Mouse (Mus musculus): ENCODE data around the gene Pear1. TPM values are rescaled to one million over a fixed set of nuclear protein-coding genes. Genes with fewer than 3 reads are reported as not detected.

Gene Pear1
- total RNA-seq, 2 experiments from 2014 or later: 7.6 TPM

DNA sequence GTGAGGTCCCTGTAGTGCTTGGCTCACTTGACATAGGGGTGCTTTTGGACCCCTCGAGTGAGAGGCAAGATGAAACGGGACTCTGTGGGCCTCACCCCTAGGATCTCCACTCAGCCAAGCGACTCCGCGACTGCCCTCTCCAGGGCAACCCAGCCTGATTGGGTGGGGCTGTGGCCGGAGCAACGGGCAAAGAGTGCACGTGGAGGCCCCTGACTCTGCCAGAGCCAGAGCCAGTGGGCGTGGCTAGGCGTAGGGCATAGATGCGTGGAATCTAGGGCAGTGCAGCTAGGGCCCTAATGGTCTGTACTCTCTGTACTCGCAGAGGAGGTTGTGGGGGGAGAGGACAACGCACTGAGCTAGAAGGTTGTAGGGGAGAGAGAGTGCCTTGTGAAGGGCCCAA, 75.7 kb downstream of the Pear1 start, which contains the start of gene Lrrc71:
Gene Lrrc71 (minus strand): TSS at position 195 of the 400 bp plus-strand sequence.
- no peak for DNase-seq (ENCODE audit: extremely low spot score in 1 of 2, low spot score in 2 of 2)
- intact Hi-C loops (cut with DNase I): no loop called here

DNA sequence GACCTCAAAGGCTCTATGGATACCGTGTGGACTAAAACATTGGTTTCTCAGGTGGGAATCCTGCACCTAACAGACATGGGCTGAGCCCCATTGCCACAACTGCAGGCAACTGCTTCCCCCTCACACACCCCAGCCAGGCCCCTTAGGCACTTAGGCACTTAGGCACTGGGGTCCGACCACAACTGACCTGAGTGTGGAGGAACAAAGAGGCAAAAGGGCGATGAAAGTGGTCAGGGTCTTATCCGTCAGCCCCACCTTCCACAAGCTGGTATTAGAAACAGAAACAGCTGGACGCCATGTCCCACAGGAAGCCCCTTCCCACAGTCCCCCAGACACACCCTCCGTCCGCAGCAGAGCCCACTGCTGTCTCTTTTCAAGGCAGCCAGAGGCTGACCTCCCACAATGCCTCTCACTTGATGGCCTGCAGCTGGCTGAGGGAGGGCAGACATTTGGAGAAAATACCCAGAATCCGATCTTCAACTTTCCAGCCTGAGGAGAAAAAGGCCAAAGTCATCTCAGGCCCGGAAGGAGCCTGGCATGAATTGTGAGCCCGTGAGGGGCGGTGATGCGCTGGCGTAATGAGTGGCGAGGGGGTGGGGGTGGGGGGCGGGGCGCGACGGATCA, 79.0 kb downstream of the Pear1 start:
- intact Hi-C loops (cut with DNase I): no loop called here
- no peak for DNase-seq (ENCODE audit: extremely low spot score in 1 of 2, low spot score in 2 of 2)

DNA sequence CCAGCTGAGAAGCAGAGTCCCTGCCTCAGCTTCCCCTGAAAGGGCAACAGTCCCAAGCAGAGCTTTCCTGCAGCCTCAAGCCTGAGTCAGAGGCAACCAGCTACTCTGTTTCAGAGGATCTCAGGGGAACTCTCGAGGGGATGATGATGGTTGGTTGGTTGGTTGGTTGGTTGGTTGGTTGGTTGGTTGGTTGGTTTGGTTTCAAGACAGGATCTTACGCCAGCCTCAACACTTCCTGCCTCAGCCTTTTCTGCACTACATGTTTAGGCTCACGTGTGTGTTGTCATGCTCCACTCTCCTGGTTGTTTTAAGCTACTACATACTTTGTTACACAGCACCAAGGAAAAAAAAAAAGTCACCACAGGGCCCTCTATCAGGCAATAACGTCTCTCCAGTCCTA, 80.2 kb downstream of the Pear1 start:
- intact Hi-C loops (cut with DNase I): no loop called here
- DNase-seq (ENCODE audit: extremely low spot score in 1 of 2, low spot score in 2 of 2): no peak

DNA sequence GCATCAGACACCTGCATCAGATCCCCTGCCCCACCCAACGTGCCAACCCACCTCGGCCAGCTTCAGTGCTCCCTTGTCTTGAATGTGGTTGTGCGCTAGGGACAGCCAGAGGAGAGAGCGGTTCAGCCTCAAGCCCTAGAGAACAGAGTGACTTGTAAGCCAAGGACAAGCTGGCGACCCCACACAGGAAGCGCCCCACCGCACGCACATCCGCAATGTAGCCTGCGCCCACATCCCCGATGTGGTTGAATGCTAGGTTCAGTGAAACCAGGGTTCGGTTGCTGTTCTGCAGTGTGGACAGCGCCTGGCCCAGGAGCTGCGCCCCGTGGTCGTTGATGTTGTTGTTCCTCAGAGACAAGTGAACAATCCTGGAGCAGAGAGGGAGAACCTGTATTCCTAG, 81.4 kb downstream of the Pear1 start:
- no peak for DNase-seq (ENCODE audit: extremely low spot score in 1 of 2, low spot score in 2 of 2)

DNA sequence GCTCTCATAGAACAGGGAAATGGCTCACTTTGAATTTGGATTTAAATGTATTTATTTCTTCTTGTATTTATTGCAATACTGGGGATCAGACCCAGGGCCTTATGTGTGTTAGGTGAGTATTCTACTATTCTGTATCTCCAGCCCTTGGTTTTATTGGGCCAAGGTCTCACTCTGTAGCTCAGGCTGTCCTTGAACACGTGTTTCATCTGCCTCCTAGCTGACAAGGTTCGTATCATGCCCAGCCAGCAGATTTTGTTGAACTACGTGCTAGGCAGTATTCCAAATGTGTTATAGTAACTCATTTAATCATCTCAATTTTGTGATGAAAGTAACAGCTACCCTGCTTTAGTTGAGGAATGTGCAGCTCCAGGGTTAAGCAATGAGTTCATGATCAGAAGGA, 82.1 kb downstream of the Pear1 start:
- no peak for DNase-seq (ENCODE audit: extremely low spot score in 1 of 2, low spot score in 2 of 2)
- intact Hi-C loops (cut with DNase I): no loop called here

More for the DNA sequence above, 81.4 kb downstream of the Pear1 start:
- intact Hi-C loops (cut with DNase I): no loop called here

DNA sequence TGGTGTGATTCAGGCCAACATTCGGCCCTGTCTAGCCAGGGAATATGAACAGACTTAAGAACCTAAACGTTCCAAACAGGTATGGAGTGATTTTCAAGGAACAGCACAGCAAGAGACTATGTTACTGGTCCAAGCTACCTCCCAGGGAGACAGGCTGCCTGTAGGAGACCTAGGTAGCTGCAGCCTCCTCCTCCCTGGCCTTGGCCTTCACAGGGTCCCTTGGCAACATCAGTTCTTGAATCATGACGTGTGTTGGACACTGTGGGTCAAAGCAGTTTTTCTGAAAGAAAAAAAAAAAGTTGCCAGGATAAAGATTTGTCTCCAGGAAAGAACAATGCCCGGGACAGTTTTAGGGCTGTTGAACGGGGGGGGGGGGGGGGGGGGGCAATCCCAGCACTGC, 85.2 kb downstream of the Pear1 start:
- no peak for DNase-seq (ENCODE audit: extremely low spot score in 1 of 2, low spot score in 2 of 2)
- intact Hi-C loops (cut with DNase I): no loop called here

DNA sequence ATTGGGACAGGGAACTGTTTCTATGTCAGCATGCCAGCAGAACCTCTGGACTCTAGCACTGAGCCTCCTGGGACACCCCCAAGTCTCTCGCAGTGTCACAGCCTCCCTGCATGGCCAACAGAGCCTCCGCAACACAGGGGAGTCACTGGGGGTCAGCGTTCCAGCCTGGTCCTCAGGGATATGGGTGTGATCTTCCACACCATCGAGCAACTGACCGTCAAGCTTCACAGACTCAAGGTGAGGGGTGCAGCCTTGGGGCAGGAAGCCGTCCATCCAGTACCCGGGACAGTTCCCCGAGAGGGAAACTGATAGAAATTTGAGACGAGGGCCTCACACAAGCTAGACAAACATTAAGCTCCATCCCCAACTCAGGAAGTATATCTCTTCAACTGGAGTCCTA, 88.8 kb downstream of the Pear1 start:
- intact Hi-C loops (cut with DNase I): no loop called here
- DNase-seq (ENCODE audit: extremely low spot score in 1 of 2, low spot score in 2 of 2): no peak

DNA sequence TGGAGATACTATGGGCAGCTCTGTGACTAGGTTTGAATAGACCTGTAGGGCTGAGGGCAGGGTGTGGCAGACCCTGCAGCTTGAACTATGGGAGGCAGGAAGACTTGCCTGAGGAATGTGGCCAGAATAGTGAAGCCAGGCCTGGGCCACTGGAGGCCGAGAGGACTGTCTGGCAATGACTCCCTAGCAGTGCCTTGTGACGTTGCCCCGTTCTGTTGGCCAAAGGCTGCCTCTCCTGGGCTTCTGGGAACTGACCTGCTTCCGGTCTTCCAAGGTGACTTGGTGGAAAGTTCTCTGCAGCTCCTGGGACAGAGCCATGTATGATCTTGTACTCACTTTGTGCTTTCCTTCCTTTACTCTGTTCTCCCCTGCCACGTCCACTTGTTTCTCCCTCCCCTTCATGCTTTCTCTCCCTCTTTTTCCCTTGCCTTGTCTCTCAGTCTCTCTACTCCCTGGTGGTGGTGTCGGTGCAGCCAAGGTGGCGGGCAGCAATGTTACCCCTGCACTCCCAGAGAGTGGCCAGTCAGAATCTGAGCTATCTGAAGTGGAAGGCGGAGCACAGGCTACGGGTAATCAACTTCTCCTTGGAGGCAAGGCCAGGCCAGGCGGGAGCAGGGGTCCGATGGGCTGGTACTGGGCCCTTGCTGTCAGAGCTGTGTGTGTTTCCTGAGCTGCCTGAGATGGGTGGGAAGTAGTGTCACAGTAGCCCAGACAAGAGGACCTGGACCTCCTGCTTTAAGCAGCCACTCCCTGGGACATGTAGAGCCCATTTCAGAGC, 89.9 kb downstream of the Pear1 start:
- intact Hi-C loops (cut with DNase I): no loop called here
- no peak for DNase-seq (ENCODE audit: extremely low spot score in 1 of 2, low spot score in 2 of 2)

DNA sequence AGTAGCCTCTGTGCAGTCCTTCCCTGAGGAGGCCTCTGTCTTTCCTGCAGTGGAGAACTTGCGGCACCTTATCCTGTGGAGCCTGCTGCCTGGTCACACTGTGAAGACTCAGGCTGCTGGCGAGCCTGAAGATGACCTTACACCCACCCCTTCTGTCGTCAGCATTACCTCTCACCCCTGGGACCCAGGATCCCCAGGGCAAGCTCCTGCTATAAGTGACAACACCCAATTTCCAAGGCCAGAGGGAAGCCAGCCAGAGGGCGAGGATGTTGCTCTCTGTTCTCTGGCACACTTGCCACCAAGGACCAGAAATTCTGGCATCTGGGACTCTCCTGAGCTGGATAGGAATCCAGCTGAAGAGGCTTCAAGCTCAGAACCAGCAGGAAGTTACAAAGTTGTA, 91.0 kb downstream of the Pear1 start:
- intact Hi-C loops (cut with DNase I): no loop called here
- DNase-seq (ENCODE audit: extremely low spot score in 1 of 2, low spot score in 2 of 2): no peak

DNA sequence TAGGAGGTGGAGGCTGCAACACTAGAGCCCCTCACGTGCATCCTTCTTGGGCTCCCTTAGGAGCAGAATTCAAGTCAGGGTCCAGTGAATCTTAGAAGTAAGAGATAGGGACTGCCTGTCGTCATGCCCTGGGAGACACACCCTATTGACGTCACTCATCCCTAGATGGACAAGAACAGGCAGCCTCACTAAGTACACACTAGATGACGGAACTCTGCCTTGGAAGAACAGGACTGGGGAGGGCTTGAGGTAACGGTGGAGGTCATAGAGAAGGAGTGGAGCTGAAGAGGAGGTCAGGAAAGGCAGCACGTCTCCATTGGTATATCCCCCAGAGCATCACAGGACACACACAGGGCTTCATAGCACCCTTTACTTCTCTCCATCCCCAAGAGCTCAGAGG, 95.4 kb downstream of the Pear1 start:
- intact Hi-C loops (cut with DNase I): no loop called here
- no peak for DNase-seq (ENCODE audit: extremely low spot score in 1 of 2, low spot score in 2 of 2)

DNA sequence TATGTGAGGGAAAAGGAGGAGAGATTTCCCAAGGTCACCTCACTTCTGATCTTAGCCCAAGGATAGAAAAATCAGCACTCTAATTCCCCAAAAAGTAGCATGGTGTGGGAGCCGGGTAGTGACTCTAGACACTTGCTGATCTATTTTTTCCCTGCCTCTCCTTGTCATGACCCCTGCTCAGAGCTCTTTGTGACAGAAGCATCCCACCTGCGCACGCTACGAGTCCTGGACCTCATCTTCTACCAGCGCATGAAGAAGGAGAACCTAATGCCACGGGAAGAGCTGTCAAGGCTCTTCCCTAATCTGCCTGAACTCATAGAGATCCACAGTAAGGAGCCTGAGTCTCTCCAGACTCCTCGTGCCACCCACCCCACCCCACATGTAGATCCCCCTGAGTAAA, 97.9 kb downstream of the Pear1 start:
- DNase-seq (ENCODE audit: extremely low spot score in 1 of 2, low spot score in 2 of 2): no peak
- intact Hi-C loops (cut with DNase I): no loop called here

DNA sequence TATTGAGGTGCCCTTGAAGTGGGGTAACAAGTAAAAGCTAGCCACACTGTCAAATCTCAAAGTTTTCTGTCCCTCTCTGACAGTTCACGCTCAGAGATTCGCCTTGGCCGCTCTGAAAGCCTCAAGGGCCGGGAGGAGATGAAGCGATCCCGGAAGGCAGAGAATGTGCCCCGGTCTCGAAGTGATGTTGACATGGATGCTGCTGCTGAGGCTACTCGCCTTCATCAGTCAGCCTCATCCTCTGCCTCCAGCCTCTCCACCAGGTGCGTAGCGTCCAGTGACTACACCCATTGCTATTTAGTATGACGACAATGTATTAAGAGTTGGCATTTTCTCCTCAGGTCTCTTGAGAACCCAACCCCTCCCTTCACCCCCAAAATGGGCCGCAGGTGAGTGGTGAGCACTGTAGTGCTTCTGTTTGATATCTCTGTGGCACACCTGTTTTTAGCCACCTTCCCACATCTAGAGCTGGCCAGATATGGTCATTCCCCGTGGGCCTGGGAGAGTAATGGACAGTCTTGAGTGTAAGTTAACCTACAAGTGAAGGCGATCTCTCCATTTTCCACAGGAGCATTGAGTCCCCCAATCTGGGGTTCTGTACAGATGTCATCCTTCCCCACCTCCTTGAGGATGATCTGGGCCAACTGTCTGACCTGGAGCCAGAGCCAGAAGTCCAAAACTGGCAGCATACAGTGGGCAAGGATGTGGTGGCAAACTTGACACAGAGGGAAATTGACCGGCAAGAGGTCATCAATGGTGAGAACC, 98.5 kb downstream of the Pear1 start:
- intact Hi-C loops (cut with DNase I): no loop called here
- no peak for DNase-seq (ENCODE audit: extremely low spot score in 1 of 2, low spot score in 2 of 2)

DNA sequence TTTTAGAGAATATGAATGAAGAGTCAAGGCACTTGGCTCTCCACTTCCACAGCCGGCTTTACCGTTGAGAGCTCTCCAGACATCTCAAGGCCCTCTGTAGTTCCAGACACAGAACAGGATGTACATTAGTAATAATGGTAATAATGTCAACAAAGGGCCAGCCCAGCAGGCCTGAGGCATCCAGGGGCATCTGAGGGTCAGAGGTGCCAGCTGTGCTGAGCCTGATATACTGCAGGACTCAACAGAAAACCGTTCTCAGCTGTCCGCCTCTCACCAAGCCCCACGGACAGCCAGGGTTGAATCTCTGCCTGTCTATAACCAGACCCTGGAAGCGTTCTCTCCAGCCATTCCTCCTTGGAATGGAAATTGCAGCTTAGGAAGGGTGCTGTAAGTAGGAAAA, 99.5 kb downstream of the Pear1 start:
- intact Hi-C loops (cut with DNase I): no loop called here
- DNase-seq (ENCODE audit: extremely low spot score in 1 of 2, low spot score in 2 of 2): no peak

DNA sequence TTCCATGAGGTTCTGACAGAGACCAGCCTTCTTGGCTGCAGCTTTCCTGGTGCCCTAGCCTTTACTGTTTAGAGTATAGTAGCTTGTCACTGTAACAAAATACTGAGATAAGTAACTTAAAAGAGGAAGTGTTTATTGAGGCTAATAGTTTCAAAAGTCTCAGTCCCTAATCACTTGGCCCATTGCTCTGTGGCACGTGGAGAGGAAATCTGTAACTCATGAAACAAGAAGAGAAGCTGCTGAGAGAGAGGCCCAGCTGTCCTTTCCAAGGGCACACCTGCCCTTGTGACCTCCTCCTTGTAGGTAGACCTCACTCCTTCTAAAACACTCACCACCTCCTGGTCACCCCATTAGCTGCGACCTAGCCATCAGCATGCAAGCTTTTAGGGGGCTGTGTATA, 105.6 kb downstream of the Pear1 start:
- DNase-seq (ENCODE audit: extremely low spot score in 1 of 2, low spot score in 2 of 2): no peak
- intact Hi-C loops (cut with DNase I): no loop called here

Other genes with a start within 250 kb of the Pear1 start
- gene Arhgef11, start 206.7 kb downstream of the Pear1 start, total RNA-seq (2021): 10 to 100 TPM; 45.7 to 49.6 TPM
- under 1 TPM; 0.10 to 0.64 TPM for gene Lrrc71, start 75.7 kb downstream of the Pear1 start, total RNA-seq (2021)
- under 1 TPM; 0.34 to 0.62 TPM for gene Ntrk1, start 29.1 kb downstream of the Pear1 start, total RNA-seq (2021)
- under 1 TPM; 0.30 to 0.39 TPM for gene Insrr, start 27.4 kb downstream of the Pear1 start, total RNA-seq (2021)
- not detected for gene Sh2d2a, start 22.4 kb upstream of the Pear1 start, total RNA-seq (2021)
- 10 to 100 TPM; 63.0 to 63.8 TPM for gene Prcc, start 61.3 kb upstream of the Pear1 start, total RNA-seq (2021)
- 100 to 1,000 TPM; 120 to 123 TPM for gene Hdgf, start 82.0 kb upstream of the Pear1 start, total RNA-seq (2021)
- gene Mrpl24, start 95.2 kb upstream of the Pear1 start, total RNA-seq (2021): 10 to 100 TPM; 45.7 to 50.5 TPM
- 10 to 100 TPM; 17.0 to 17.3 TPM for gene Isg20l2, start 106.0 kb upstream of the Pear1 start, total RNA-seq (2021)
- 10 to 100 TPM; 16.6 to 18.8 TPM for gene Rrnad1, start 106.4 kb upstream of the Pear1 start, total RNA-seq (2021)
- 1 to 10 TPM; 4.9 to 5.7 TPM for gene Crabp2, start 124.4 kb upstream of the Pear1 start, total RNA-seq (2021)
- 10 to 100 TPM in 1 of 2 experiments, 1 to 10 TPM in 1; 9.9 to 11.4 TPM for gene Nes, start 146.8 kb upstream of the Pear1 start, total RNA-seq (2021)
- 100 to 1,000 TPM; 262 to 273 TPM for gene Bcan, start 175.9 kb upstream of the Pear1 start, total RNA-seq (2021)
- 1 to 10 TPM in 1 of 2 experiments, under 1 TPM in 1; 0.26 to 1.3 TPM for gene Hapln2, start 203.3 kb upstream of the Pear1 start, total RNA-seq (2021)
- gene Gpatch4, start 218.8 kb upstream of the Pear1 start, total RNA-seq (2021): 10 to 100 TPM; 20.8 to 24.2 TPM
- 10 to 100 TPM; 60.7 to 67.8 TPM for gene Naxe, start 234.2 kb upstream of the Pear1 start, total RNA-seq (2021)